Mouse (Mus musculus) megakaryocyte progenitor cell, adult 5-6 weeks (primary cell): ENCODE measurements around the gene Tcf7l1. TPM values are rescaled to one million over a fixed set of nuclear protein-coding genes. Genes with fewer than 3 reads are reported as not detected.

ENCODE experiments used
- ATAC-seq: replicated peaks from 2 replicates; pipeline ENCODE4 v1.8.0; 2016; ENCODE audit warnings: mild to moderate bottlenecking, moderate TSS enrichment, inconsistent platforms; ENCODE audit not compliant: poor library complexity
- total RNA-seq, 2 experiments: library from RNA; stranded (forward) in 1 of 2; stranded (reverse) in 1 of 2; fragments of 157-497, 149-512 nt in 1 of 2; fragments of 200-1000 nt in 1 of 2; gene quantifications; 2 replicates each; pipeline versions ENCODE4 v1.2.3 to v1.2.4; 2015 to 2017

The Tcf7l1 gene
- total RNA-seq, 2 experiments from 2014 or later, result 0.52 TPM; not detected in 1

GRCm38 (mm10) chr6:72747156-72747555 is 41.9 kb downstream of the Tcf7l1 start:
- no peak for ATAC-seq

GRCm38 (mm10) chr6:72745781-72746180 is 43.3 kb downstream of the Tcf7l1 start:
- ATAC-seq, result no peak

GRCm38 (mm10) chr6:72744144-72744800 is 44.8 kb downstream of the Tcf7l1 start:
- ATAC-seq, result no peak

GRCm38 (mm10) chr6:72743624-72744041 is 45.4 kb downstream of the Tcf7l1 start:
- ATAC-seq, result peak; percentile 46; the same call in 1 of the 2 replicates

- ATAC-seq, result no peak
Observed at GRCm38 (mm10) chr6:72742331-72742730, 46.7 kb downstream of the Tcf7l1 start.

- ATAC-seq, result no peak
Observed at GRCm38 (mm10) chr6:72740596-72741421, 48.2 kb downstream of the Tcf7l1 start.

GRCm38 (mm10) chr6:72736872-72737271 is 52.2 kb downstream of the Tcf7l1 start:
- ATAC-seq, result no peak

- peak; percentile 87 for ATAC-seq
Observed at GRCm38 (mm10) chr6:72735206-72735605, 53.8 kb downstream of the Tcf7l1 start.

- ATAC-seq, result no peak
Observed at GRCm38 (mm10) chr6:72733375-72733774, 55.7 kb downstream of the Tcf7l1 start.

- ATAC-seq, result no peak
Observed at GRCm38 (mm10) chr6:72732109-72732508, 56.9 kb downstream of the Tcf7l1 start.

- ATAC-seq, result no peak
Observed at GRCm38 (mm10) chr6:72730560-72730849, 58.5 kb downstream of the Tcf7l1 start.

- ATAC-seq, result no peak
Observed at GRCm38 (mm10) chr6:72729831-72730559, 59.1 kb downstream of the Tcf7l1 start.

GRCm38 (mm10) chr6:72727826-72728225 is 61.2 kb downstream of the Tcf7l1 start:
- no peak for ATAC-seq

GRCm38 (mm10) chr6:72724494-72725180 is 64.4 kb downstream of the Tcf7l1 start:
- ATAC-seq, result no peak

GRCm38 (mm10) chr6:72723731-72724385 is 65.2 kb downstream of the Tcf7l1 start:
- no peak for ATAC-seq

- no peak for ATAC-seq
Observed at GRCm38 (mm10) chr6:72723143-72723542, 65.9 kb downstream of the Tcf7l1 start.

GRCm38 (mm10) chr6:72720852-72721251 is 68.2 kb downstream of the Tcf7l1 start:
- ATAC-seq, result no peak

GRCm38 (mm10) chr6:72714726-72715125 is 74.3 kb downstream of the Tcf7l1 start:
- no peak for ATAC-seq

GRCm38 (mm10) chr6:72714250-72714649 is 74.8 kb downstream of the Tcf7l1 start:
- no peak for ATAC-seq

GRCm38 (mm10) chr6:72711508-72712081 is 77.5 kb downstream of the Tcf7l1 start:
- ATAC-seq, result no peak
